Mouse (Mus musculus) cerebellum, adult 9-10 months (tissue): Measurements from ENCODE around the gene Galnt14.

Source experiments
- DNase-seq: peaks from one replicate; pipeline ENCODE4 v3.0.0; 2022

The Galnt14 gene

DNA sequence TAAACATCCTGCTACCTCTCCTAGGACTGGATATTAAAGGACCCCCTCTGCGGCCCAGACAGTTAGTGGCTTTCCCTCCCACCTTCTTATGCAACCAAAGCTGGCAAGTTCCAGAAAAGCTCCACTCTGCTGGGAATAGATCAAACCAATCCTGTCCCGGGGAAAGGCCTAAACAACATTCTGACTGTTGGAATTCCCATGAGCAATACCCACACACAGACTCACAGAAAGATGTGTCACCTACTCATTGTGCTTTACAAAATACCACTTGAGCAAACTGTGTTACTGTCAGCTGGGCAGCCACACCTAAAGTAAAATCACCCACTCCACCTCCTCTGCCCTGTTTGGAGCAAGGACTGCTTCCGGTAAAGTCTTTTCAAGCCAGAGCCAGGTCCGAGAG lies 207.6 kb downstream of the Galnt14 start:
- DNase-seq: no peak

DNA sequence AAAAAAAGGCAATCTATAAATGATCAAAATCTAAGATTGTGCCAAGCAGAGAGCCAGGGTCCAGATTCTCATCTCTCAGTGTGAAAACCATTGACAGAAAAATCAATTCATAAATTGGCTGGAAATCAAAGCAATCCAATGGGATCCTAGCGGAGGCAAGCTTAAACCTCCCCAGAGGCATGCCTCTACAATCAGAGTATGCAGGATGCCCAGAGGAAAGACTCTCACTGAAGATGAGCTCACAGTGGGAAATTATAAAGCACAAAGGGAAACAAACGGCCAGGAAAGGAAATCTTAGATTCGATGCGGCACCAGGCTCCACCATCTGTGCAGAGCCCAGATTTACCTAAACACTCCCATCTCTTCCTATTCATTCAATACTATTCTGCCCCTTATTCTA lies 220.7 kb downstream of the Galnt14 start:
- no peak for DNase-seq

DNA sequence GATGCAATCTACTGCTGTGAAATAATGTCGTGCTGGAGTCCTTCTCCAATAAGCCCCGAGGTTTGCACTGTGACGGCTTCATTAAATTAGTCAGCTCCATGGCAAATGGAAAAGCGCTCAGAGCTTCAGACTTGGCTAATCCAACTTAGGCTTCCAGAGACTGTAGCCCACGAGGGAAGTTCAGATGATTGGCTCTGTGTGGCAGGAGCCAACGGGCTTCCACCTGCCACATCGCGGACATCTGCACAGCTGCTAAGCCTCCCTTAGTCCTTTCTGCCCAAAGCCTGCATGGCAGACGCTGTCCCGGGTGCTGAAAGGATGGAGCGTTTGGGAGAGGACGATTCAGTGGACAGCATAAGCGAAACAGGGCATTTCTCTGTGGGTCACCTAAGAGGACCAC lies 222.5 kb downstream of the Galnt14 start:
- DNase-seq: no peak

DNA sequence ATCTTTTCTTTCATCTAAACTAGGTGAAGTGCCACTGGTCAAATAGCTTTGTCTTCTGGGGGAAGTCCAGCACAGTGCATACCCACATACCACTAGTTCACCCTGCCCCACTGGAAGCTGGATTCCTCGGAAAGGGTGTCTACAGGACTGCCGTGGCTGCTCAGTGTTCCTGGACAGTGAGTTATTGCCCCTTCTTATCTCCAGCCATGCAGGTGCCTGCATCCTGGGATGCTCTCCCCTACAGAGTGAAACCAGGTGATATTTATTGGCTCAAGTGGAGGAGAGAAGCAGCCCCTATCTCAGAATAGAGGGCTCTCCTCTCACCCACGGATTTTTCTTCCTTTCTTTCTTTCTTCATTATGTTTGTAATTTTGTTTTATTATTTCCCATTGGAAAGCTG lies 222.9 kb downstream of the Galnt14 start:
- DNase-seq: no peak

DNA sequence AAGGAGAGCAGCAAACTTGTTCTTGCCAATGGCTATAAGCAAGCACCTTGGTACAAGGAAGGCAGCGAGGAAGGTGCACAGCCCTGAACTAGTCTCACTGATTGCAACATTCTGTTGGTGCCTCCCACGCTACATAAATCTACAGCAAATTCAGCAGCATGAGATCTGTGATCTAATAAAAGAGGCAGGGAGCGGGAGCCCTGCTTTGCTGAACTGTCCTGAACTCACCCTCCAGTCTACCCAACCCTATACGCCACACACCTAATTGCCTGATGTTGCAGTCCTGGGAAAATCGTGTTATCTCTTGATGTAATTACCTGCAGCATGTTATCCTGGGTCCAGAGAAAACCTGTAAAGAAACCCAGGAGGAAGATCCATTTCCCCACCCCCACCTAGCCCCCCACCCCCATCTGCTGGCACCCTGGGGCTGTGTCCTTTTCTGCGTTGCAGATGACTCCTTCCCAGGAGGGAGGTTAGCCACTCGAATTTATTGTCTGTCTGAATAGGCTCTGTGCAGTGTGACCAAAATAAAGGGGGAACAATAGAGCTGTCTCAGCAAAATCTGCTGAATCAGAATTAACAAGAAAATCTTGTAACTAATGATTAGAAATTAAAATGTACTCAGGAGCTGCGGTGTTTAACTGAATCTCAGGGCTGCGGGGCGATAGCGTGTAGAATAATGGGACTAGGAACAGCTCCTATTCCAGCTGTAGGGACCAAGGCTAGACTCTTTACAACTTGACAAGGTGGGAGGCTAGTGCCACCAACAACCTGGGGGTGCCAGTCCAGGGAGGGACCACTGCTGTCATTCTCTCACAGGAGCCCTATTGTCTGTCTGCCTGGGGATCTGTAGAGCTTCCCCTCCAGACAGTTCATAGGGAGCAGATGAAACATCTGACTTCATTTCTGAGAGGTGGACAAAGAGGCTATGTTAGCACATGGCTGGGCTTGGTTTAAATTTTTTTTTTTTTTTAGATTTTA lies 232.9 kb downstream of the Galnt14 start:
- DNase-seq: no peak

DNA sequence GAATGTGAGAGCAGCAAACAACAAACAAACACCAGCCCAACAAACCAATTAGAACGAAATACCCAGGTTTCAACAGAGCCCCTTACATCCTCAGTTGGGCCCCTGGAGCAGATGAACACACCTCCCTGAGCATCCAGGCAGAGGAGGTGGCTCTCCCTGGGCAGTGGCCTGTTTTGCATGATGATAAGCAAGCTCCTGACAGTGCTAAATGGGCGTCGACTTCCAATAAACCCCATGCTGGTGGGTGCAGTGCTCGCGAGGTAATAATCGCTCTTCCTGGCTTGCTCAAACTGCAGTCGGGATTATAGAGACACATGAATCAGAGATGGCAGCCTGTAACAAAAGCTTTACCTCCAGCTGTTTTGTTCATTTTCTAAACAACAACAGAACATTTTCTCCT lies 235.9 kb downstream of the Galnt14 start:
- no peak for DNase-seq

DNA sequence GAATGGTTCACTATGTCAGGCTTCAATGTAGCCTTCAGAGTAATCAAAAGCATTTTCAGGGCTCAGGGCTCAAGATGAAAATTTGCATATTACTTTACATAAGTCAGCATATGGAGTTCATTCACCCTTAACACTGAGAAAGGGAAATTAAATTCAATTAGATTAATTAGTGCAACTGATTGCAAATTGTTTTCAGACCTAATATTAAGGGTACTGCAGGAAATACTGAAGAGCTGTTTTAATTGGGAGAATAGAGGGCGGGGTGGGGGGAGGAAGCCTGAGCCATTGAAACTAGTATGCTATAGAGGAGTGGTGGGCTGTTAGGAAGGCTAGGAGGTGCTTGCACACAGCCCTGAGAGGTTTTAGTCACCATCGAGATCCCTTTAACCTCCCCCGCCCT lies 237.2 kb downstream of the Galnt14 start:
- no peak for DNase-seq

DNA sequence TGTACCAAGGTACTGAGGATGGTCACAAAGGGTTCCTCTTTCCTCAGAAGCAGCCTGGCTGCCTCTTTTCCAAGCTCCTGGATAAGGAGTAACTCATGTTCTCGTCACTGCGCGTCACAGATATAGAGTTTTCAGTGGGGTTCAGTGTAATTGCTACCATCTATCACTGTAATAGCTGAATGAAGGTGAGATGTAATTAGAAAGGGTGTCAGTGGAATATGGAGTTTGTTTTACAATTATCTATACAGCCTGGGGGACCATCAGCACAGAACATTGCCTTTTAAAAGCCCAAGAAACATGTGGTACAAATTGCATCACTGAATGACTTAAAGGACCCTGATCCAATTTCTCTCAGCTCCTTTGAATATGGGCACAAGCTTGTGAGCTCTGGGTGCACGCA lies 249.4 kb downstream of the Galnt14 start:
- DNase-seq: no peak

DNA sequence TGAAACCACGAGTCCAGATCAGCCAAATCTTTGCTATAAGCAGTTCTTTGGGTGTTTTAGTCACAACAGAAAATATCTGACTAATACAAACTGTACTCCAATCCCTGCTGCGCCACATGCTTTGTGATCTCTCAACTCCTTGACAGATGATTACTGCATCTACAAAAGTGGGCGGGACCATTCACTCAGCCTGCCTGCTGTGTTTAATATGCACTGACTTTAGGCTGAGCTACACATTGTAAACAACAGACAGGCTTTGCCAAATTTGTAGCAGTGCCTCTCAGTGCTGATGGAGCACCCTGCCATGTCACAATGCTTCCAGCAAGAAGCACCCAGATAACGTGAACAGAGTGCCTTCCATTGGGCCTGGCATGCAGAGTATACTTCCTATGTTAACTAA lies 251.5 kb downstream of the Galnt14 start:
- no peak for DNase-seq

DNA sequence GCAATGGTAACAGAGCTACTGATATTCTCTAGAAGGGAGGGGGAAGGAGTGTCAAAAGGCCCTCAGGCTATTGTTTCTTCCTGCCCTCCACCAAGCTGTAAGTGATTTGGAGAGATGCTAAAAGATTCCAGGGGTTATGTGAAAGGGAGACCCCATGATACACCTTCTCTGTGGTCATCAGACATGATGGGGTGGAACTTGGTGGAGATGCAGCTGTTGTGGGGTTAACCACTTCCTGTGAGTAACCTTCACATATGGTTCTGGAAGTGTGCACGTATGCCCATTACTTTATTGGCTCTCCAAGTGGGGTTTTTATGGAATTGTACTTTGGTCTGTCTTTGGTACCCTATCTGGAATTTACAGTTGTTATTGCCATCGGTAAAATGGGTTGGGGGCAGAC lies 253.7 kb downstream of the Galnt14 start:
- no peak for DNase-seq

DNA sequence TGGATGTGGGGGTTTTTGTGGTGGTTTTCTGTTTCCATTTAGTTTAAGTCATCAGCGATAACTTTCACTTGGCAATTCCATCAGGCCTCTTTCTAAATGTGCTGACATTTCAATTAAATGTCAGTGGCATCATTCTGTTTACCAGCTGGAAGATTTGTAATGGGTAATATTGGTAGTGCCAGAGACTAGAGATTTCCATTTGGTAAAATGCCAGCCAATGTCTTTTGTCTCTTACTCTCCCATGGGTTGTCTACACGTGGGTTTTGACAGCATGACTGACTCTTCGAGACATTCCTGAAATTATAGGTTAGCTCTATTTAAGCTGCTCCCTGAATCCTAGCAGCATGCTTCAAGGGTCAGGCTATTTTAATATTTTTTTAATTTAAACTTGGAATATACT lies 256.6 kb downstream of the Galnt14 start:
- no peak for DNase-seq

DNA sequence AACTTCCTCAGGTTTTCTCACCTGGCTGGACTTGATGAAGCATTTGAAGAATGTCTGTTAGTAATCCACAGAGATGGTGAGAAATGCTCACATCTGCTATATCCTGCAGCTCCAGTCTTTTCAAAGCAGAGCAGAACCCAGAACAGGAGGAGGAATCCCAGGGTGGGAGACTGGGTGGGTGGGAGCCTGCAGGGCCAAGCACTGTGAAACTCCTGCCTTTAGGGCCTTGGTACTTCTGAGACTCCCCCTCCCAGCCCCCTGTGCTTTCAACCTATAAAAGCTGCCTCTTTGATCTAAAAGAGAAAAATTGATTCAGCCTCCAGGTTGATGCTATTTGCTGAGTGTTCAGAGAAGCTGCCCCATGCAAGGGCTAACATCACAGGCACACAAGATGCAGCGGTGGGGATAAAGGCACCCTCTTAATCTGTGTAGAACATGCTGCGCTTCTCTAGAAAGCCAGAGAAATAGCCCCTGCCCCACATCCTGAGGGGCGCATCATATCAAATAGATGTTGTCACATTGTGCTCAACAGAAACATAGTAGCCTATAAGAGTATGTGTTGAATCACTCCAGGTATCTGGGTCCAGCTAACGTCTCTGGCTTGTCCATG lies 258.0 kb downstream of the Galnt14 start:
- no peak for DNase-seq

DNA sequence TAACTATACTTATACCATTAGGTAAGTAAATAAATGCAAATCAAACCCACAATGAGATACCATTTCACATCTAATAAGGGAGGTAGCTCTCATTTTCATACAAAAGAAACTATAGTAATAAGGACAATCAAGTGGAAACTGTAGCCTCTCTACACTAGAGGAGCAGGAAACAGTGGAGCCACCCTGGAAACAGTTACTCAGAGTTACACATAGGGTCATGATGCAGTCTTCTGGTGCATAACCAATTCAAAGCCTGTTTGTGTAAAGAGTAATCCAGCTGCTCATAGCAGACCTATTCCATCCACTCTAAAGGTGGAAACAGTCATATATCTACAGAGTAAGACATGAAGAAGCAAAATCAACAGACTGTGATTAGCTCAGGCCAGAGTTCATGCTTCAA lies 261.1 kb downstream of the Galnt14 start:
- no peak for DNase-seq
